Mouse (Mus musculus) thymus, postnatal 4 days (tissue): ENCODE data around the gene Srbd1.

Source experiments
- DNase-seq: peaks from one replicate; pipeline ENCODE4 v3.0.0; 2021

The Srbd1 gene

GRCm38 (mm10) chr17:86032113-86032714, 112.8 kb downstream of the Srbd1 start:
- no peak for DNase-seq

- no peak for DNase-seq
Observed at GRCm38 (mm10) chr17:86030016-86030415, 115.0 kb downstream of the Srbd1 start.

GRCm38 (mm10) chr17:86029175-86029574, 115.8 kb downstream of the Srbd1 start:
- no peak for DNase-seq

- no peak for DNase-seq
Observed at GRCm38 (mm10) chr17:86027577-86028199, 117.3 kb downstream of the Srbd1 start.

- no peak for DNase-seq
Observed at GRCm38 (mm10) chr17:86024589-86024988, 120.4 kb downstream of the Srbd1 start.

GRCm38 (mm10) chr17:86022366-86022765, 122.6 kb downstream of the Srbd1 start:
- no peak for DNase-seq

GRCm38 (mm10) chr17:86021815-86022214, 123.2 kb downstream of the Srbd1 start:
- no peak for DNase-seq

- no peak for DNase-seq
Observed at GRCm38 (mm10) chr17:86021231-86021630, 123.7 kb downstream of the Srbd1 start.

GRCm38 (mm10) chr17:86019793-86020192, 125.2 kb downstream of the Srbd1 start:
- DNase-seq = no peak

- DNase-seq = no peak
Observed at GRCm38 (mm10) chr17:86014246-86014645, 130.7 kb downstream of the Srbd1 start.

- no peak for DNase-seq
Observed at GRCm38 (mm10) chr17:86012576-86012975, 132.4 kb downstream of the Srbd1 start.

- DNase-seq = no peak
Observed at GRCm38 (mm10) chr17:86011849-86012248, 133.1 kb downstream of the Srbd1 start.

- DNase-seq = no peak
Observed at GRCm38 (mm10) chr17:86008401-86008800, 136.6 kb downstream of the Srbd1 start.

- DNase-seq = no peak
Observed at GRCm38 (mm10) chr17:86002113-86002512, 142.9 kb downstream of the Srbd1 start.

GRCm38 (mm10) chr17:86001667-86002066, 143.3 kb downstream of the Srbd1 start:
- no peak for DNase-seq

- DNase-seq = no peak
Observed at GRCm38 (mm10) chr17:85995727-85996126, 149.2 kb downstream of the Srbd1 start.

- no peak for DNase-seq
Observed at GRCm38 (mm10) chr17:85995086-85995485, 149.9 kb downstream of the Srbd1 start.

- no peak for DNase-seq
Observed at GRCm38 (mm10) chr17:85989058-85989769, 155.8 kb downstream of the Srbd1 start.

GRCm38 (mm10) chr17:85987531-85987930, 157.4 kb downstream of the Srbd1 start:
- DNase-seq = no peak

- no peak for DNase-seq
Observed at GRCm38 (mm10) chr17:85986624-85987023, 158.4 kb downstream of the Srbd1 start.

- no peak for DNase-seq
Observed at GRCm38 (mm10) chr17:85986181-85986580, 158.8 kb downstream of the Srbd1 start.

GRCm38 (mm10) chr17:85985131-85985530, 159.8 kb downstream of the Srbd1 start:
- no peak for DNase-seq

- no peak for DNase-seq
Observed at GRCm38 (mm10) chr17:85982271-85982670, 162.7 kb downstream of the Srbd1 start.

- DNase-seq = no peak
Observed at GRCm38 (mm10) chr17:85981869-85982268, 163.1 kb downstream of the Srbd1 start.
